Mouse (Mus musculus): ENCODE results near the gene AI597479.

Gene AI597479

GRCm38 (mm10) chr1:43162394-43162793 is 63.9 kb downstream of the AI597479 start:
- no peak for DNase-seq (ENCODE audit: low read depth)

- no peak for DNase-seq (ENCODE audit: low read depth)
Observed at GRCm38 (mm10) chr1:43163084-43163466, 64.6 kb downstream of the AI597479 start.

GRCm38 (mm10) chr1:43163467-43164418 is 65.2 kb downstream of the AI597479 start:
- peak; percentile 75 for DNase-seq (ENCODE audit: low read depth)

- DNase-seq (ENCODE audit: low read depth) = no peak
Observed at GRCm38 (mm10) chr1:43164582-43164981, 66.1 kb downstream of the AI597479 start.

Measured in induced T-regulatory cell, adult 2 months (primary cell).